Mouse (Mus musculus) ovary, postnatal 36 days (tissue): ENCODE data around the gene Thtpa.

ENCODE experiments used
- DNase-seq: peaks from one replicate; pipeline ENCODE4 v3.0.0; 2022; ENCODE audit warnings: low spot score, mixed read lengths

Gene Thtpa

GRCm38 (mm10) chr14:55077481-55078365 is 16.9 kb upstream of the Thtpa start:
- no peak for DNase-seq

GRCm38 (mm10) chr14:55078366-55078989 is 16.1 kb upstream of the Thtpa start:
- DNase-seq: no peak

GRCm38 (mm10) chr14:55079214-55079970 is 15.2 kb upstream of the Thtpa start:
- peak; percentile 55 for DNase-seq

- DNase-seq: no peak
Observed at GRCm38 (mm10) chr14:55081105-55081504, 13.5 kb upstream of the Thtpa start.

- DNase-seq: no peak
Observed at GRCm38 (mm10) chr14:55083481-55083880, 11.1 kb upstream of the Thtpa start.

GRCm38 (mm10) chr14:55085324-55086008 is 9.1 kb upstream of the Thtpa start:
- DNase-seq: peak; percentile 40

- no peak for DNase-seq
Observed at GRCm38 (mm10) chr14:55086009-55086514, 8.5 kb upstream of the Thtpa start.

GRCm38 (mm10) chr14:55089199-55089947 is 5.2 kb upstream of the Thtpa start:
- DNase-seq: no peak

GRCm38 (mm10) chr14:55091209-55091865 is 3.2 kb upstream of the Thtpa start:
- DNase-seq: no peak

GRCm38 (mm10) chr14:55092011-55092577 is 2.5 kb upstream of the Thtpa start, which contains the start of gene Zfhx2:
Zfhx2 (minus strand) TSS chr14:55092324.
- peak; percentile 88 for DNase-seq

- DNase-seq: no peak
Observed at GRCm38 (mm10) chr14:55093927-55094326, 657 bp upstream of the Thtpa start.

- no peak for DNase-seq
Observed at GRCm38 (mm10) chr14:55095263-55095662, 679 bp downstream of the Thtpa start.

GRCm38 (mm10) chr14:55095671-55096070 is 1.1 kb downstream of the Thtpa start:
- DNase-seq: no peak

GRCm38 (mm10) chr14:55096573-55097087 is 2.0 kb downstream of the Thtpa start:
- DNase-seq: no peak

- no peak for DNase-seq
Observed at GRCm38 (mm10) chr14:55097646-55098045, 3.1 kb downstream of the Thtpa start.

GRCm38 (mm10) chr14:55098067-55098466 is 3.5 kb downstream of the Thtpa start:
- no peak for DNase-seq

- DNase-seq: no peak
Observed at GRCm38 (mm10) chr14:55101592-55101991, 7.0 kb downstream of the Thtpa start.

GRCm38 (mm10) chr14:55102253-55102785 is 7.7 kb downstream of the Thtpa start:
- DNase-seq: no peak

GRCm38 (mm10) chr14:55104365-55104764 is 9.8 kb downstream of the Thtpa start:
- no peak for DNase-seq

- no peak for DNase-seq
Observed at GRCm38 (mm10) chr14:55105386-55105785, 10.8 kb downstream of the Thtpa start.
